Mouse (Mus musculus) heart, embryonic 14.5 days (tissue): ENCODE results near the gene Ankrd35. TPM values are rescaled to one million over a fixed set of nuclear protein-coding genes. Genes with fewer than 3 reads are reported as not detected.
"Not testable (repeated sequence)": the region's sequence is repeated elsewhere in the genome, so short reads cannot be mapped to it uniquely, and the experiment has no call there.

Source experiments
- ATAC-seq: fragments of 200-750 bp; cut with Nextera tagmentation; 2 replicates; pipeline ENCODE4 v1.8.0; 2017; ENCODE audit warnings: low read depth, moderate TSS enrichment; ENCODE audit not compliant: insufficient number of reproducible peaks, insufficient read depth, low FRiP score
- H3K27ac ChIP-seq, 2 experiments: fragments of 200-500 bp in 1 of 2; fragments of 300-500 bp in 1 of 2; sonication (generic) in 1 of 2; replicated peaks in 1 of 2; 2 replicates each; pipeline ENCODE4 v1.5.1; 2012 to 2014; ENCODE audit warnings: low read depth in 2 of 2, low read length in 2 of 2, control low read depth in 1 of 2, mild to moderate bottlenecking in 1 of 2, mixed read lengths in 1 of 2; ENCODE audit not compliant: control insufficient read depth in 1 of 2, insufficient read depth in 1 of 2
- H3K27me3 ChIP-seq: fragments of 300-500 bp; sonication (generic); 2 replicates; pipeline ENCODE4 v1.6.1; 2014; ENCODE audit warnings: mild to moderate bottlenecking, low read length, control low read depth; ENCODE audit not compliant: control insufficient read depth, insufficient read depth
- H3K36me3 ChIP-seq: fragments of 300-500 bp; sonication (generic); 2 replicates; pipeline ENCODE4 v1.6.1; 2014; ENCODE audit warnings: mild to moderate bottlenecking, control low read depth, low read length, mixed read lengths; ENCODE audit not compliant: control insufficient read depth, insufficient read depth
- H3K4me1 ChIP-seq, 2 experiments: fragments of 200-500 bp in 1 of 2; fragments of 300-500 bp in 1 of 2; sonication (generic) in 1 of 2; 2 replicates each; pipeline ENCODE4 v1.6.1; 2012 to 2014; ENCODE audit warnings: low read length in 2 of 2, control low read depth in 1 of 2, mixed read lengths in 1 of 2; ENCODE audit not compliant: control insufficient read depth in 2 of 2, insufficient read depth in 2 of 2
- H3K4me2 ChIP-seq: fragments of 300-500 bp; sonication (generic); 2 replicates; pipeline ENCODE4 v1.6.1; 2014; ENCODE audit warnings: mild to moderate bottlenecking, low read length
- H3K4me3 ChIP-seq, 2 experiments: fragments of 200-500 bp in 1 of 2; fragments of 300-500 bp in 1 of 2; sonication (generic) in 1 of 2; 2 replicates each; pipeline ENCODE4 v1.5.1; 2012 to 2014; ENCODE audit warnings: low read length in 2 of 2, mild to moderate bottlenecking in 2 of 2, control low read depth in 1 of 2, low read depth in 1 of 2, moderate library complexity in 1 of 2; ENCODE audit not compliant: control insufficient read depth in 1 of 2, insufficient read depth in 1 of 2
- H3K9ac ChIP-seq: fragments of 300-500 bp; sonication (generic); 2 replicates; pipeline ENCODE4 v1.6.1; 2014; ENCODE audit warnings: mild to moderate bottlenecking, low read length
- H3K9me3 ChIP-seq: fragments of 300-500 bp; sonication (generic); 2 replicates; pipeline ENCODE4 v1.6.1; 2016; ENCODE audit warnings: low read length, control low read depth; ENCODE audit not compliant: control insufficient read depth
- WGBS: fragments of 180-500 bp; shearing (Covaris S2); extraction: QIAGEN DNeasy Blood & Tissue Kit; methylation state at CpG from one replicate; pipeline ENCODE4 v1.1.7; 2014; 5-methylcytosine and 5-hydroxymethylcytosine counted together
- polyA plus RNA-seq: library from polyadenylated mRNA; unstranded; fragments of >200 nt; fragmentation: Nextera tagmentation; extraction: Ambion mirVana; gene quantifications from 2 replicates; pipeline ENCODE4 v1.2.1, GENCODE M21; 2014

Ankrd35 gene
- polyA plus RNA-seq, 1 experiment from 2014 or later: 0.23 TPM

DNA sequence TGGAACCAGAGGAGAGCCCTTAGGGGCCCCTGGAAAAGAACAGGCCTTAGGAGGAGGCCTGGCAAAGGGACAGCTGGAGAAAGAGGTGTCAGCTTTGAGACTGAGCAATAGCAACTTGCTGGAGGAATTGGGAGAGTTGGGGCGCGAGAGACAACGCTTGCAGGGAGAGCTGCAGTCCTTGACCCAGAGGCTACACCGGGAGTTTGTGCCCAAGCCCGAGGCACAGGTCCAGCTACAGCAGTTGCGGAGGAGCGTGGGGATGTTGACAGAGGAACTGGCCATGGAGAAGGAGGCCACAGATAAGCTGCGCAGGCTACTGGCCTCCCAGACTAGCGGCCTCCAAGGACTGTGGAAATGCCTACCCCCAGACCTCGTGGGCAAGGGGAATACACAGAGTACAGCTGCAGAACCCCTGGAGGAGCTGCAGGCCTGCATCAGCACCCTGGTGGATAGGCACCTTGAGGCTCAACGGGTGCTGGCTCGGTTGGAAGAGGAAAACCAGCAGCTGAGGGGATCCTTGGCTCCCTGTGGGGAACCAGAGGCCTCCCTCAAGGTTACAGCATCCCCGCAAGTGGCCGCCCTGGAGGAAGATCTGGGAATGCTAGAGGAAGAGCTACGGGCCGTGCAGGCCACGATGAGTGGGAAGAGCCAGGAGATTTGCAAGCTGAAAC, 14.4 kb downstream of the Ankrd35 start:
- Histone ChIP-seq H3K9me3 (no peaks in the 10 kb centered on the region), H3K4me2 (peak overlapping the region; percentile 71), H3K9ac (peak overlapping the region; percentile 65), H3K27me3 (peaks cover 49% of the 10 kb centered on the region), H3K4me1 (peaks cover 0 to 3% of the 10 kb centered on the region in 2 experiments; a peak in 1 of 4 replicates), H3K36me3 (no peaks in the 10 kb centered on the region), H3K4me3 (peak overlapping the region; percentile 19 to 33), H3K27ac (no peak overlapping the region)
- ATAC-seq: no peak
- WGBS: 36% methylated on average over 17 of the region's 17 CpGs

DNA sequence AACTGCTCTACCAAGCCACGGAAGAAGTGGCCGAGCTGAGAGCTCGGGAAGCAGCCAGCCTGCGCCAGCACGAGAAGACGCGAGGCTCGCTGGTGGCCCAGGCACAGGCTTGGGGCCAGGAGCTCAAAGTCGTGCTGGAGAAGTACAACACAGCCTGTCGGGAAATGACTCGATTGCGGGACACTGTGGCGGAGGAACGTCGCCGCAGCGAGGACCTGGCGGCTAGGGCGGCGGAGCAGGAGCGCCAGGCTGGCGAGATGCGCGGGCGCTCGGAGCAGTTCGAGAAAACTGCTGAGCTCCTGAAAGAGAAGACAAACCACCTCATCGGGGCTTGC, 14.9 kb downstream of the Ankrd35 start:
- H3K9ac ChIP-seq: peak overlapping the region; percentile 65
- H3K4me1 ChIP-seq: peaks cover 0 to 3% of the 10 kb centered on the region in 2 experiments; a peak in 1 of 4 replicates
- H3K36me3 ChIP-seq: no peaks in the 10 kb centered on the region
- peak overlapping the region; percentile 19 to 33 for H3K4me3 ChIP-seq
- peak overlapping the region; percentile 71 for H3K4me2 ChIP-seq
- ATAC-seq: no peak
- H3K27me3 ChIP-seq: peaks cover 45% of the 10 kb centered on the region
- H3K9me3 ChIP-seq: no peaks in the 10 kb centered on the region
- 8% methylated on average over 28 of the region's 28 CpGs for WGBS
- H3K27ac ChIP-seq: no peak overlapping the region

DNA sequence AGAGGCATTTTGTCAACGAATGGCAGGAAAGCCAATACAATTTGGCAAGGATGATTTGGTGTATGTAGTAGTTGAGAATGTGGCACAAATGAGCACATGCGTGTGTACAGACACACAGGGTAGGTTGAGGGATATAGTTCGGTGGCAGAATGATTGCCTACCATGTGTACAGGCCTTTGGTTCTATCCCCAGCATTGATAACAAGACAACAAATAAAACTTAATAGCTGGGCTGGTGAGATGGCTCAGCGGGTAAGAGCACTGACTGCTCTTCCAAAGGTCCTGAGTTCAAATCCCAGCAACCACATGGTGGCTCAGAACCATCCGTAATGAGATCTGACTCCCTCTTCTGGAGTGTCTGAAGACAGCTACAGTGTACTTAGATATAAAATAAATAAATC, 16.1 kb downstream of the Ankrd35 start:
- H3K27me3 ChIP-seq: peaks cover 32% of the 10 kb centered on the region
- not testable (repeated sequence) for H3K4me1 ChIP-seq, H3K9ac ChIP-seq, H3K27ac ChIP-seq, H3K9me3 ChIP-seq, H3K4me2 ChIP-seq, H3K4me3 ChIP-seq, H3K36me3 ChIP-seq, ATAC-seq
- WGBS: 93% methylated on average over 5 of the region's 5 CpGs

DNA sequence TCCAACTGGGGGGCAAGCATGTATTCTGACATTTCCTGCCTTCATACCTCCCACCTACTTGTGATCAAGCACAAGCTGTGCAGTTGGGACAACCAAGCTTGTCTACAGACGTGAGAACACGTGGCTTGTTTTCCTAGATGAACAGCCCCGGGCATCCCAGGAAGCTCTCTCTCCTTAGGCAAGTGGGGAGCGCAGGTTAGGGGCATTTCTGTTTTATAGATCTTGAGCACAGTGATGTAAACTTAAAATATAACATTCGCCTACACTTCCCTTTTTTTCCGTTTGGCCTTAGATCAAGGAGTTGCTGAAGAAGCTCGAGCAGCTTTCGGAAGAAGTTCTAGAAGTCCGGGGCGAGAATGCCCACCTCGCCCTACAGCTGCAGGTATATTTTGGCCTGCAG, 18.9 kb downstream of the Ankrd35 start:
- Histone ChIP-seq H3K27ac (no peak overlapping the region), H3K4me3 (no peak overlapping the region), H3K9me3 (no peaks in the 10 kb centered on the region), H3K36me3 (no peaks in the 10 kb centered on the region), H3K4me2 (no peak overlapping the region), H3K4me1 (peaks cover 0 to 5% of the 10 kb centered on the region in 2 experiments; a peak in 1 of 4 replicates), H3K9ac (no peak overlapping the region), H3K27me3 (peaks cover 16% of the 10 kb centered on the region; the same call in 1 of the 2 replicates)
- 73% methylated on average over 11 of the region's 11 CpGs for WGBS
- ATAC-seq: no peak

DNA sequence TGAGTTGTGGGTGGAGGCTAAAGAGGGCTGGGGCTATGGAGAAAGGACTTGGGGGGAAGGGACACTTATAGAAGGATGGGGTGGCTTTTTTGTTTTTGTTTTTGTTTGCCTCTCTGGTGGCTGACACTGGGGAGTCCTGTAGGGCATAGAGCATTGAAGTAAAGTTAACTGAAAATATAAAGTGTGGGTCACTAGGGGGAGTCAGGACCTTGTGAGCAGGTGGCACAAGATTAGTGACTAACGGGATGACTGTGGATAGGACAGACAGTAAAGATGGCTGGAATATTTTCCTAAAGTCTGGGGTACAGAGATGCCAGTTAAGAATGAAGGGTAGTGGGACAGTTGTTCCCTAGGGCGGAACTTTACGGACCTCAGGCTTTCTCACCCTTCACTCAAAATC, 20.4 kb downstream of the Ankrd35 start:
- Histone ChIP-seq H3K4me3 (no peak overlapping the region), H3K4me2 (no peak overlapping the region), H3K27ac (no peak overlapping the region), H3K36me3 (no peaks in the 10 kb centered on the region), H3K9ac (no peak overlapping the region), H3K4me1 (peaks cover 2 to 7% of the 10 kb centered on the region in 2 experiments; a peak in 2 of 4 replicates), H3K27me3 (peaks cover 4% of the 10 kb centered on the region; the same call in 1 of the 2 replicates), H3K9me3 (no peaks in the 10 kb centered on the region)
- ATAC-seq: no peak
- 53% methylated on average over 3 of the region's 3 CpGs for WGBS

DNA sequence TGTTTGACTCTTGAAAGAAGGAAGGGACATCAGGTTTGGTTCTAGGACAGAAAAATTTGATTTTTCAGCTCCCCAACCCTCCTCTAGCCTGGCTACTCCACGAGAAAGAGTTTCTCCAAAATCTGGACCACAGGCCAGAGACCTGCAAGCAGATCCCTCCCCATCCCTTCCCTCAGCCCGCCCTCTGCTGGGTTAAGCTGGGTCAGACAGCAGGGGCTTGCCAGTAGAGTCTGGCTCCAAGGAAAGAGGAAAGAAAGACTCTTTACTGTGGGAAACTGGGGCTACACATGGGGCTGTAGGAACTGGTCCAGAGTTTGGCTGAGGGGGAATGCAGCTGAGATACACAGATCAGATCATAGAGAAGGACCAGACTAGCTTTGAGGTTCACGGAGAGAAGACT, 22.6 kb downstream of the Ankrd35 start:
- WGBS: 25% methylated on average over 3 of the region's 3 CpGs
- H3K9ac ChIP-seq: no peak overlapping the region
- no peaks in the 10 kb centered on the region for H3K27me3 ChIP-seq
- no peaks in the 10 kb centered on the region for H3K36me3 ChIP-seq
- no peak overlapping the region for H3K4me3 ChIP-seq
- no peak overlapping the region for H3K4me2 ChIP-seq
- H3K4me1 ChIP-seq: peaks cover 2 to 14% of the 10 kb centered on the region in 2 experiments; a peak in 3 of 4 replicates
- ATAC-seq: no peak
- H3K27ac ChIP-seq: no peak overlapping the region
- H3K9me3 ChIP-seq: no peaks in the 10 kb centered on the region

DNA sequence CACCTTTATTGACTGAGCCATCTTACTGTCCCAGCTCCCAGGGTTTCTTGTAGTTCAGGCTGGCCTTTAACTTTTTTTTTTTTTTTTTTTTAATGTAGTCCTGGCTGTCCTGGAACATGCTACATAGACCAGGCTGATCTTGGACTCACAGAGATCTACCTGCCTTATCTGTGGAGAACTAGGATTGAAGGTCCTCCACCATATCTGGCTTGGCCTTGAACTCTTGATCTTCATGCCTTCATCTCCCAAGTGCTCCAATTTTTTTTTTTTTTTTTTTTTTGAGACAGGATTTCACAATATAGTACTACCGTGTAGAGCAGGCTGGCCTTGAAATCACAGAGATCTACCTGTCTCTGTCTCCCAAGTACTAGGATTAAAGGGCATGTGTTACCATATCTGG, 23.6 kb downstream of the Ankrd35 start:
- no peaks in the 10 kb centered on the region for H3K27me3 ChIP-seq
- ATAC-seq: no peak
- H3K9ac ChIP-seq: no peak overlapping the region
- H3K4me1 ChIP-seq: peaks cover 4 to 20% of the 10 kb centered on the region in 2 experiments; a peak in 3 of 4 replicates
- no peak overlapping the region for H3K27ac ChIP-seq
- no peak overlapping the region for H3K4me2 ChIP-seq
- WGBS: 64% methylated on average over 1 of the region's 1 CpGs
- H3K4me3 ChIP-seq: no peak overlapping the region
- no peaks in the 10 kb centered on the region for H3K36me3 ChIP-seq
- no peaks in the 10 kb centered on the region for H3K9me3 ChIP-seq
